Mouse (Mus musculus): ENCODE measurements at regions not wholly inside any gene's neighbourhood (a gene's known extent, or its start where the extent isn't known, plus 50 kb on each side); places are given as distances from the start of the nearest gene placed in this dataset.
"Not testable (repeated sequence)": the region's sequence is repeated elsewhere in the genome, so short reads cannot be mapped to it uniquely, and the experiment has no call there.

- no peak for DNase-seq
Measured at GRCm38 (mm10) chr12:8070788-8071187, 93.3 kb downstream of the Apob start.

GRCm38 (mm10) chr12:8071286-8071685 is 93.8 kb downstream of the Apob start:
- no peak for DNase-seq

GRCm38 (mm10) chr12:8076010-8076540 is 98.6 kb downstream of the Apob start:
- DNase-seq, result no peak

DNA sequence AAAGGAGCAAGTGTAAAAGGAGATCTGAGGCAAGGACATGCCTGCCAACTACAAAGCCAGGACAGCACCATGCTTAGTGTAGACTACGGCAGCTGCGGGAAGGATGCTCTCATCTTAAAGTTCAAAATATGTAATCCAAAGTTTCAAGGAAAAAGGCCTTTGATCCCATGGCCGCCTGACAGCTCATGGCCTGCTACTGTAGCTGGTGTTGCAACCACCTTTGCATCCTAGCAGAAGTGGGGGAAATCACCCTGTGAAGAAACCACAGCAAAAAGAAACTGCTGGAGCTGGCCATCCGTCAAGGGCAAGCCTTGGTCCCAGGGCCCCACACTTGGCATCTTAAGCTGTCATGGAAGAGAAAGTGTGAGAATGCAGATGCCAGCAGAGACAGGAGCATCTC is 99.9 kb downstream of the Apob start:
- DNase-seq, result no peak

DNA sequence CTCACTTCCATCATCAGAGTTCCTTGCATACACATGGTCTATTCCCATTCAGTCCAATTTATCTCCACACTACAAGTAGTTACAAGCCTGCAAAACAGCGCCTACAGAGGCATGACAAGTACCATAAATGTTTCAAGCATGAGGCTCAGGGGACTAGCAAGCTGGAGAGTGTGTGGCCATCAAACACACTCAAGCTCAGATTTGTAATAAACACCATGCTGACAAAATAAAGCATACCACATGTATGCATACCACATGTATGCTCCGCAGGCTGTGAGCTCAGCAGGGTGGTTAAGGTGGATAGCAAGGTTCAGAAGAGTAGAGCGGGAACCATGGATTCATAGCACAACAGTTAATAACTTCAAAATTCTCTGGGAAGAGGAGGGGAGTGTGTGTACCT is 100.6 kb downstream of the Apob start:
- no peak for DNase-seq

GRCm38 (mm10) chr12:8082688-8083661 is 105.5 kb downstream of the Apob start:
- no peak for DNase-seq

GRCm38 (mm10) chr12:8087958-8088357 is 110.5 kb downstream of the Apob start:
- DNase-seq, result no peak

GRCm38 (mm10) chr12:8089423-8090278 is 112.2 kb downstream of the Apob start:
- no peak for DNase-seq

DNA sequence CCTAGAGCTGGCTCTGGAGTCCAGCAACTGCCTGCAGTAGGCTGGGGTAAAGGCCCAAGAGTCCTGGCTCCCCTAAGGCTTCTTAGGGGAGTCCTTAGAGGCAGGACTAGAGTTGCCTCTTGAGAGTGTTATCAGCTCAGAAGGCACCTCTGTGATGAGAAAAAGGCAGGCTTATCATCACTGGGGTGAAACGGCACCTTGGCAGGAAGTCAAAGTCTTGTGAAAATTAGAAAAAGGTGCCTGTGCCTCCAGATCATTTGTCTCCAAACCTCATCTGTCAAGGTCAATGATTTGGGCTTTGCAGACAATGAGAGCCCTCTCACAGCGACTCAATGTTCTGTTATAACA is 112.8 kb downstream of the Apob start:
- no peak for DNase-seq

GRCm38 (mm10) chr12:8093437-8093836 is 114.5 kb upstream of the Ldah start:
- no peak for DNase-seq

- no peak for DNase-seq
Measured at GRCm38 (mm10) chr12:8095946-8096345, 112.0 kb upstream of the Ldah start.

- not testable (repeated sequence) for DNase-seq
Measured at GRCm38 (mm10) chr12:8098395-8098794, 109.5 kb upstream of the Ldah start.

- DNase-seq, result no peak
Measured at GRCm38 (mm10) chr12:8099114-8099513, 108.8 kb upstream of the Ldah start.

DNA sequence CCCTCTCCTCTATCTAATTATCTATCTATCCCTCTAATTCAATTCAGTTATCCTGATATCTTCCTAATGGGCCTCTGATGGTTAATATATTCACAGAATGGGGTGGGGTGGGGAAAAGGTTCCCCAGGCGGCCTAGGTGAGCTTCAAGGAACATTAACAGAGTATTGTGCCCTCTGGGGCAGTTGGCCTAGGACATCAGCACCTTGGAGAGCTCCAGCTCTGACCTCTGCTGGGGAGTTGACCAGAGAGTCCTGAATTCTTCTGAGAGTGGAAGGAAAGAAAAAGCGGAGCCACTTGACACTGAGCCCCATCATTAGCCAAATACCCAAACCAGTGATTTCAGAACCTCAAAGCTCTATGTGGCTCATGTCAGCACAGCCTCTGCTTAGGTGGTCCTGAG is 108.1 kb upstream of the Ldah start:
- no peak for DNase-seq

GRCm38 (mm10) chr12:8101837-8102236 is 106.1 kb upstream of the Ldah start:
- no peak for DNase-seq

DNA sequence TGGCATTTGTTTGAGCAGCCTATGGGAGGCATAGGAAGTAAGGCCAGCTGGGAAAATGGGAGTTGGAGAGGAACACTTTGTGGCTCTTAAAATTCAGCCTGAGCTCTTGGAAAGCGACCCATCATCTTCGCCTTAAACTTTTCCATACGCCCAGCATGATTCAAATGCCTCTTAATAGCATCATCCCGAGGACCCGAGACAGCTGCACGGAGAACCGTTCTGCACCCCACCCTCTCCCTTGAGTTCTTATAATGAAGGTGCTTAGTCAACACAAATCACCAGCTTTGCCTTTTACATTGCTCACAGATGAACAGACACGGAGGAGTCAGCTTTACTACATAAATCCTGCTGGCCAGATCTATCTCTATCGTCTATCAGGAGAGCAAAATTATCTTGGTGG is 104.6 kb upstream of the Ldah start:
- DNase-seq, result no peak

DNA sequence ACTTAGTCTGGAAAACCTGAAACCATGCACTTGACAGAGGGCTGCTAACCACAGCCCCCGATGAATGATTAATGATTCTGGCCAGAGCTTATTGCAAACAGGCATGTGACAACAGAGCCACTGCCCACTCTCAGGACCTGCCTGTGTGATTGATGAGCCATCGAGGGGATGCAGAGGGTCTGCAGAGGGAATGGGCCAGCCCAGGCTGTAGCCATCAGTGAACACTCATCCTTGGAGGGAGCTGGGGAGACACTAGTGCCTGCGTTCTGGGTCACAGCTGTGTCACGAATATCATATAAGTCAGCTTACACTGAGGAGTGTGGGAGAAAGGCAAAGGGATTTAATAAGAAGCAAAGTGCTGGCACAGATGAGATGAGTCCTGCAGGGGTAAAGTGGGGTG is 100.8 kb upstream of the Ldah start:
- no peak for DNase-seq

GRCm38 (mm10) chr12:8109203-8109770 is 98.6 kb upstream of the Ldah start:
- peak; percentile 9 to 20 for DNase-seq

DNA sequence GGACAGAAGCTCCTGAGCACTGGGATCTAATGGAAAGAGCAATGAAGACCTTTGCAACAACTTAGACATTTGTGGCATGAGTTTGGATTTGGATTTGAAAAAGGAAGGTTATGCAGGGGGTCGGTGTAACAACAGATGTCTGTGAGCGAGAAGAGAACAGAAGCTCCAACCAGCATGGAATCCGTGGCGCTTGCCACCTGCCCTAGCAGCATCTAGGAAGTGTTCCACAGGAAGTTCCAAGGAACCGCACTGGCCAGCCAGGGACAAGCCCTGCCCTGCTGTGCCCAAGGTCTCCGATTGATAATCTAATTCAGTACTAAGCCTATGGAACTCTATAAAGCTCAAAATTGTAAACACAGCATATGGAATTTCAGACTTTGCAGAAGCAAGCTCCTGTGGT is 98.0 kb upstream of the Ldah start:
- peak; percentile 59 to 71 for DNase-seq

GRCm38 (mm10) chr12:8110297-8110696 is 97.6 kb upstream of the Ldah start:
- DNase-seq, result no peak

GRCm38 (mm10) chr12:8111484-8111883 is 96.4 kb upstream of the Ldah start:
- DNase-seq, result peak; percentile 27 to 36

DNA sequence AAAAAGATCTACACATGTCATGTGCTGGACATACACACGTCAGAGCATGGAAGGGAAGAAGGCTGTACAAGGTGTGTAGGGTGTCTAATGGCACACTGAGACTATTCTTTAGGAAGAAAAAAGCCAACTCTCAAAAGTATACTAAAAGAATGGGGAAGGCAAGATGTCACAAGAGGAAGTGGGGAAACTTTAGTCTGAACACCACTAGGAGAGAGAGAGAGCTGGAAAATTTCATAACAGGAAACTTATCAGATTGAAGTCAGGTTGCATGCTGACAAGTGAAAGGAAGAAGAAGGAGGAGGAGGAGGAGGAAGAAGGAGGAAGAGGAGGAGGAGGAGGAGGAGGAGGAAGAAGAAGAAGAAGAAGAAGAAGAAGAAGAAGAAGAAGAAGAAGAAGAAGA is 52.3 kb upstream of the Ldah start:
- DNase-seq, result no peak

Measured in cerebellum, postnatal 10 days (tissue).